25 mouse cellular contexts compared by ENCODE assay signal in the genomic region with DNA sequence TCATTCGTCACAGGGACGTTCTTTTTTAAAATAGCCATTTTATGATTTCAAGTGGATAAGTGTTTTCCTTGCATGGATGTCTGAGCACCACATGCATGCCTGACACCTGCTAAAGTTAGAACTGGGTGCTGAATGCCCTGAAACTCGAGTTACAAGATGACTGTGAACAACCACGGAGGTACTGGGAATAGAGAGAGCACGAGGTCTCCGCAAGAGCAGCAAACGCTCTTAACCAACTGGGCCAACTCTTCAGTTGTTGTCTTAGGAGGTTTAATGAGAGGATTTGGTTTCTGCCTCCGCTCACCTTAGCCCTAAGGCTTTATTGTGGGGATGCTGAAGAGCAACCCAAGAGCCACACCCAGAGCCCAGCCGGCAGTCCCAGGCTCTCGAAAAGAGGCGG. TPM values are rescaled to one million over a fixed set of nuclear protein-coding genes. Genes with fewer than 3 reads are reported as not detected.
A peak's percentile ranks its signal among the peaks of the same experiment; 100 is the strongest.
DNase-seq lines count a peak whose midpoint lies in the region; ATAC-seq and TF ChIP-seq lines count a peak whose summit lies in the region.
"Had no signal": no experiment of that assay in that cellular context is flagged by ENCODE, and none has a peak within 500 bp of the region (broad histone marks: within the 10 kb centered on the region; RNA-seq: fewer than 3 reads in every experiment).

No protein-coding gene starts in this region.

- H3K4me2 ChIP-seq in CH12.LX (ENCODE audit: insufficient read depth, low read depth, poor library complexity, severe bottlenecking): peak overlapping the region; percentile 89; the same call in 1 of the 2 replicates
- peak overlapping the region; percentile 51 for H3K4me2 ChIP-seq in intestine, postnatal 0 days (replicated peaks; ENCODE audit: low read depth)
- H3K4me2 ChIP-seq: limb, embryonic 15.5 days had no signal

- TF ChIP-seq POLR2A in CH12.LX (IDR thresholded peaks at IDR 0.05; ENCODE audit: low read depth, low read length): no peak
- no peak for TF ChIP-seq POLR2A in MEL (IDR thresholded peaks at IDR 0.05; ENCODE audit: control insufficient read depth in 1 of 2, insufficient read depth in 1 of 2, low read depth in 1 of 2, low read length in 2 of 2, poor library complexity in 1 of 2)

- TF ChIP-seq RAD21 in CH12.LX (IDR thresholded peaks at IDR 0.05; ENCODE audit: low read depth, low read length): no peak
- TF ChIP-seq RAD21 in MEL (IDR thresholded peaks at IDR 0.05; ENCODE audit: low read depth, low read length): no peak

- no peaks in the 10 kb centered on the region for H3K9me3 ChIP-seq in heart, embryonic 10.5 days
- H3K9me3 ChIP-seq in CH12.LX (replicated peaks; ENCODE audit: low read length) (no peaks in the 10 kb centered on the region), MEL (replicated peaks; ENCODE audit: insufficient read depth, low read length) (no peaks in the 10 kb centered on the region)
- H3K9me3 ChIP-seq in intestine, postnatal 0 days (ENCODE audit: control insufficient read depth): no peaks in the 10 kb centered on the region
- H3K9me3 ChIP-seq: G1E; limb, embryonic 15.5 days had no signal

- H3K27ac ChIP-seq in heart, embryonic 10.5 days: peak overlapping the region; percentile 44; the same call in 1 of the 2 replicates
- H3K27ac ChIP-seq in CH12.LX (ENCODE audit: insufficient read depth, low read depth) (no peak overlapping the region), MEL (ENCODE audit: control insufficient read depth, low read depth, low read length) (no peak overlapping the region)
- H3K27ac ChIP-seq in intestine, postnatal 0 days (ENCODE audit: low read depth, low read length): peak overlapping the region; percentile 54; the same call in 1 of the 2 replicates
- H3K27ac ChIP-seq: limb, embryonic 15.5 days; stomach, postnatal 0 days had no signal

- TF ChIP-seq EP300 in CH12.LX (IDR thresholded peaks at IDR 0.05; ENCODE audit: low read length) (no peak), MEL (IDR thresholded peaks at IDR 0.05; ENCODE audit: low read depth in 1 of 2, low read length in 2 of 2) (no peak)

- H3K36me3 ChIP-seq in heart, embryonic 10.5 days: no peaks in the 10 kb centered on the region
- H3K36me3 ChIP-seq in CH12.LX (replicated peaks in 1 of 2; ENCODE audit: control insufficient read depth in 1 of 2, insufficient read depth in 1 of 2, low read length in 1 of 2) (no peaks in the 10 kb centered on the region), MEL (ENCODE audit: control insufficient read depth in 1 of 2, insufficient read depth in 2 of 2, low read length in 2 of 2) (peaks cover 0 to 18% of the 10 kb centered on the region in 2 experiments; a peak in 2 of 4 replicates)
- no peaks in the 10 kb centered on the region for H3K36me3 ChIP-seq in intestine, postnatal 0 days (ENCODE audit: control insufficient read depth, insufficient read depth)
- H3K36me3 ChIP-seq: G1E; limb, embryonic 15.5 days had no signal

- in situ Hi-C loops in CH12.LX (cut with MboI; ENCODE audit: low pct_ligation_motif_present, low pct_unique_long_range_greater_than_20kb, low sequenced_read_pairs): no loop called here

- no peak for DNase-seq in heart, embryonic 10.5 days (ENCODE audit: low spot score)
- no peak for DNase-seq in heart, postnatal 25 days (ENCODE audit: low spot score)
- DNase-seq in CH12.LX (ENCODE audit: extremely low read depth) (no peak), MEL (ENCODE audit: low read depth, low spot score) (peak; percentile 17)
- DNase-seq in ovary, postnatal 14 days (ENCODE audit: low spot score): no peak
- no peak for DNase-seq in right cerebral cortex, postnatal 25 days
- DNase-seq: adrenal gland, adult 8-10 months; cerebellum, adult 11 months; cerebellum, postnatal 36 days; lung, postnatal 10 days had no signal

- H3K79me2 ChIP-seq in CH12.LX (replicated peaks; ENCODE audit: control insufficient read depth, extremely low read depth, insufficient read depth, poor library complexity, severe bottlenecking) (no peaks in the 10 kb centered on the region), MEL (ENCODE audit: control insufficient read depth, insufficient read depth, low read length, poor library complexity) (peaks cover 6% of the 10 kb centered on the region)

- H3K27me3 ChIP-seq in heart, embryonic 10.5 days (ENCODE audit: insufficient read depth, poor library complexity, severe bottlenecking): no peaks in the 10 kb centered on the region
- H3K27me3 ChIP-seq in CH12.LX (replicated peaks): no peaks in the 10 kb centered on the region
- no peaks in the 10 kb centered on the region for H3K27me3 ChIP-seq in MEL (ENCODE audit: control insufficient read depth in 1 of 2, insufficient read depth in 2 of 2, low read length in 2 of 2)
- no peaks in the 10 kb centered on the region for H3K27me3 ChIP-seq in intestine, postnatal 0 days (replicated peaks; ENCODE audit: control insufficient read depth, insufficient read depth, low read length)

- no peak for ATAC-seq in intestine, postnatal 0 days
- no peak for ATAC-seq in megakaryocyte progenitor cell, adult 5-6 weeks (replicated peaks; ENCODE audit: poor library complexity)
- ATAC-seq: forebrain, embryonic 16.5 days; hindbrain, embryonic 16.5 days had no signal

- H3K9ac ChIP-seq in CH12.LX (ENCODE audit: insufficient read depth, low read depth) (no peak overlapping the region), MEL (ENCODE audit: control insufficient read depth, low read depth, low read length, poor library complexity, severe bottlenecking) (peak overlapping the region; percentile 52)
- H3K9ac ChIP-seq in intestine, postnatal 0 days (ENCODE audit: low read depth, low read length): no peak overlapping the region
- H3K9ac ChIP-seq: limb, embryonic 15.5 days had no signal

- WGBS in heart, embryonic 10.5 days: 52% methylated on average over 11 of the region's 11 CpGs
- 67% methylated on average over 11 of the region's 11 CpGs for WGBS in intestine, postnatal 0 days

- H3K4me3 ChIP-seq in heart, embryonic 10.5 days: peak overlapping the region; percentile 15; the same call in 1 of the 2 replicates
- H3K4me3 ChIP-seq in CH12.LX (replicated peaks in 1 of 3; ENCODE audit: low read depth in 2 of 3, low read length in 2 of 3, poor library complexity in 1 of 3): no peak overlapping the region
- peak overlapping the region; percentile 41 to 55 for H3K4me3 ChIP-seq in MEL (ENCODE audit: control insufficient read depth in 1 of 2, insufficient read depth in 1 of 2, low read depth in 2 of 2, low read length in 2 of 2)
- no peak overlapping the region for H3K4me3 ChIP-seq in intestine, postnatal 0 days (ENCODE audit: low read depth, low read length)
- H3K4me3 ChIP-seq: erythroblast, embryonic 14.5 days; limb, embryonic 15.5 days had no signal

- peaks cover 31% of the 10 kb centered on the region for H3K4me1 ChIP-seq in heart, embryonic 10.5 days
- H3K4me1 ChIP-seq in CH12.LX (ENCODE audit: control insufficient read depth in 1 of 2, insufficient read depth in 2 of 2) (peaks cover 13 to 43% of the 10 kb centered on the region in 2 experiments), MEL (ENCODE audit: control insufficient read depth in 1 of 2, insufficient read depth in 2 of 2, low read length in 2 of 2) (peaks cover 5 to 22% of the 10 kb centered on the region in 2 experiments)
- peaks cover 3% of the 10 kb centered on the region for H3K4me1 ChIP-seq in intestine, postnatal 0 days (replicated peaks; ENCODE audit: control insufficient read depth, insufficient read depth, low read length)

- TF ChIP-seq CTCF in CH12.LX (conservative IDR thresholded peaks at IDR 0.05 in 1 of 2, IDR thresholded peaks at IDR 0.05 in 1 of 2; ENCODE audit: low read depth in 2 of 2, low read length in 2 of 2): no peak
- TF ChIP-seq CTCF in MEL (IDR thresholded peaks at IDR 0.05 in 2 of 3, conservative IDR thresholded peaks at IDR 0.05 in 1 of 3; ENCODE audit: control insufficient read depth in 1 of 3, insufficient read depth in 1 of 3, low read depth in 2 of 3, low read length in 3 of 3, poor library complexity in 1 of 3, severe bottlenecking in 1 of 3): no peak
- TF ChIP-seq CTCF in intestine, postnatal 0 days (IDR thresholded peaks at IDR 0.05; ENCODE audit: low read depth): no peak

- dilution Hi-C loops in CH12.LX (cut with MboI; ENCODE audit: extremely low pct_ligation_motif_present, extremely low pct_unique_long_range_greater_than_20kb, low sequenced_read_pairs): no loop called here

- intact Hi-C loops in heart, postnatal 25 days (cut with DNase I): no loop called here

RNA-seq across cellular contexts. Expression of a gene that starts 3.0 kb away (rescaled TPM):
- 2.5 and 3.6 TPM in 2 replicates for polyA plus RNA-seq in heart, embryonic 10.5 days (2016; fragmentation: Nextera tagmentation; extraction: Ambion mirVana)
- total RNA-seq in heart, postnatal 25 days (2021): 10 to 100 TPM; 25.2 to 29.6 TPM
- total RNA-seq in CH12.LX (2012; rRNA removed): 7.7 and 9.4 TPM in 2 replicates
- 15.3 and 17.3 TPM in 2 replicates for total RNA-seq in CH12.LX (2014; rRNA removed)
- polyA plus RNA-seq in CH12.LX (2012; ENCODE audit: insufficient read length, low read depth): 23.1 and 25.8 TPM in 2 replicates
- total RNA-seq in MEL (2012; rRNA removed): 8.7 and 11.2 TPM in 2 replicates
- 10 to 100 TPM in 1 of 2 experiments, not detected in 1; 16.0 TPM for polyA plus RNA-seq in MEL (2012; ENCODE audit: insufficient read depth in 1 of 2, insufficient read length in 2 of 2, low read depth in 1 of 2, low replicate concordance in 2 of 2, missing spikeins in 1 of 2)
- 48.7 and 55.3 TPM in 2 replicates for polyA plus RNA-seq in intestine, postnatal 0 days (2015; fragmentation: Nextera tagmentation; extraction: Ambion mirVana)
- total RNA-seq in megakaryocyte progenitor cell, adult 5-6 weeks (2015): 76.9 and 81.8 TPM in 2 replicates
- total RNA-seq in megakaryocyte progenitor cell, adult 5-6 weeks (2017): 90.0 and 93.6 TPM in 2 replicates

RNA-seq across cellular contexts. Expression of a gene that starts 21.3 kb away (rescaled TPM):
- polyA plus RNA-seq in heart, embryonic 10.5 days (2016; fragmentation: Nextera tagmentation; extraction: Ambion mirVana): 55.5 and 68.7 TPM in 2 replicates
- total RNA-seq in heart, postnatal 25 days (2021): 10 to 100 TPM; 51.4 to 52.3 TPM
- total RNA-seq in CH12.LX (2012; rRNA removed) (58.5 and 63.8 TPM in 2 replicates), CH12.LX (2014; rRNA removed) (63.5 and 65.3 TPM in 2 replicates), MEL (2012; rRNA removed) (83.2 and 102 TPM in 2 replicates)
- polyA plus RNA-seq in CH12.LX (2012; ENCODE audit: insufficient read length, low read depth) (83.8 and 92.8 TPM in 2 replicates), MEL (2012; ENCODE audit: insufficient read depth in 1 of 2, insufficient read length in 2 of 2, low read depth in 1 of 2, low replicate concordance in 2 of 2, missing spikeins in 1 of 2) (100 to 1,000 TPM in 1 of 2 experiments, not detected in 1; 125 TPM)
- 81.1 and 82.0 TPM in 2 replicates for polyA plus RNA-seq in intestine, postnatal 0 days (2015; fragmentation: Nextera tagmentation; extraction: Ambion mirVana)
- total RNA-seq in megakaryocyte progenitor cell, adult 5-6 weeks (2015): 26.1 and 27.6 TPM in 2 replicates
- total RNA-seq in megakaryocyte progenitor cell, adult 5-6 weeks (2017): 54.8 and 64.6 TPM in 2 replicates

RNA-seq across cellular contexts. Expression of a gene that starts 47.6 kb away (rescaled TPM):
- polyA plus RNA-seq in heart, embryonic 10.5 days (2016; fragmentation: Nextera tagmentation; extraction: Ambion mirVana): not detected in 2 replicates
- not detected for total RNA-seq in heart, postnatal 25 days (2021)
- total RNA-seq in CH12.LX (2012; rRNA removed): 0.55 and 0.64 TPM in 2 replicates
- 0.36 TPM in 1 of 2 replicates, not detected in the other for total RNA-seq in CH12.LX (2014; rRNA removed)
- polyA plus RNA-seq in CH12.LX (2012; ENCODE audit: insufficient read length, low read depth): 0.23 and 0.37 TPM in 2 replicates
- not detected in 2 replicates for total RNA-seq in MEL (2012; rRNA removed)
- polyA plus RNA-seq in MEL (2012; ENCODE audit: insufficient read depth in 1 of 2, insufficient read length in 2 of 2, low read depth in 1 of 2, low replicate concordance in 2 of 2, missing spikeins in 1 of 2): under 1 TPM in 1 of 2 experiments, not detected in 1; 0.08 TPM
- polyA plus RNA-seq in intestine, postnatal 0 days (2015; fragmentation: Nextera tagmentation; extraction: Ambion mirVana): 76.5 and 78.0 TPM in 2 replicates
- not detected in 2 replicates for total RNA-seq in megakaryocyte progenitor cell, adult 5-6 weeks (2015)
- 0.12 TPM in 1 of 2 replicates, not detected in the other for total RNA-seq in megakaryocyte progenitor cell, adult 5-6 weeks (2017)
- total RNA-seq: adrenal gland, adult 8-10 months; G1E; granulocyte monocyte progenitor cell, adult 5-6 weeks; layer of hippocampus, postnatal 25 days; megakaryocyte-erythroid progenitor cell, adult 5-6 weeks had no signal
- polyA plus RNA-seq: embryonic facial prominence, embryonic 11.5 days; erythroblast, embryonic 14.5 days; forebrain, embryonic 16.5 days; G1E; hindbrain, embryonic 16.5 days; neural tube, embryonic 11.5 days had no signal

RNA-seq across cellular contexts. Expression of a gene that starts 52.6 kb away (rescaled TPM):
- polyA plus RNA-seq in heart, embryonic 10.5 days (2016; fragmentation: Nextera tagmentation; extraction: Ambion mirVana): not detected in 2 replicates
- not detected for total RNA-seq in heart, postnatal 25 days (2021)
- total RNA-seq in CH12.LX (2012; rRNA removed) (not detected in 2 replicates), CH12.LX (2014; rRNA removed) (not detected in 2 replicates), MEL (2012; rRNA removed) (not detected in 2 replicates)
- polyA plus RNA-seq in CH12.LX (2012; ENCODE audit: insufficient read length, low read depth) (not detected in 2 replicates), MEL (2012; ENCODE audit: insufficient read depth in 1 of 2, insufficient read length in 2 of 2, low read depth in 1 of 2, low replicate concordance in 2 of 2, missing spikeins in 1 of 2) (not detected)
- polyA plus RNA-seq in intestine, postnatal 0 days (2015; fragmentation: Nextera tagmentation; extraction: Ambion mirVana): 1.1 and 1.5 TPM in 2 replicates
- total RNA-seq in megakaryocyte progenitor cell, adult 5-6 weeks (2015): not detected in 2 replicates
- total RNA-seq in megakaryocyte progenitor cell, adult 5-6 weeks (2017): not detected in 2 replicates
- total RNA-seq: adrenal gland, adult 8-10 months; G1E; granulocyte monocyte progenitor cell, adult 5-6 weeks; left cerebral cortex, postnatal 25 days; megakaryocyte-erythroid progenitor cell, adult 5-6 weeks had no signal
- polyA plus RNA-seq: embryonic facial prominence, embryonic 11.5 days; erythroblast, embryonic 14.5 days; forebrain, embryonic 16.5 days; G1E; large intestine, adult 2 months; limb, embryonic 15.5 days; neural tube, embryonic 11.5 days; stomach, postnatal 0 days had no signal

Comparison
In these comparisons a context has a peak if more than half of its experiments do, and no peak if none do; other contexts are left out.
1. H3K27ac ChIP-seq: peak in heart, embryonic 10.5 days (single experiment) and intestine, postnatal 0 days (single experiment); none in CH12.LX (single experiment) and MEL (single experiment).
2. H3K4me3 ChIP-seq: peak in heart, embryonic 10.5 days (single experiment) and MEL (2 of 2); none in CH12.LX (0 of 3) and intestine, postnatal 0 days (single experiment).